Mouse (Mus musculus) gastrocnemius, adult 8-10 months (tissue): ENCODE results near the gene H2afj. TPM values are rescaled to one million over a fixed set of nuclear protein-coding genes. Genes with fewer than 3 reads are reported as not detected.
"Not testable (repeated sequence)": the region's sequence is repeated elsewhere in the genome, so short reads cannot be mapped to it uniquely, and the experiment has no call there.

Experiments used
- DNase-seq, 2 experiments: peaks; one replicate each; pipeline ENCODE4 v3.0.0; 2022; ENCODE audit warnings: low spot score in 2 of 2
- total RNA-seq, 4 experiments: library from RNA; stranded (reverse); gene quantifications; 2 replicates each; pipeline ENCODE4 v1.2.4; 2022

Gene H2afj
- 10 to 100 TPM; 11.4 to 17.2 (median 14.3) TPM for total RNA-seq

GRCm38 (mm10) chr6:136808014-136808417 lies at the start of gene H2afj:
TSS of gene H2afj (plus strand) at chr6:136808244.
- DNase-seq, result peak; percentile 95 to 96

GRCm38 (mm10) chr6:136763912-136764311 lies 44.1 kb upstream of the H2afj start:
- DNase-seq, result no peak

GRCm38 (mm10) chr6:136769143-136769542 lies 38.9 kb upstream of the H2afj start:
- DNase-seq, result no peak

- no peak for DNase-seq
These were observed 38.2 kb upstream of the H2afj start for GRCm38 (mm10) chr6:136769859-136770258.

GRCm38 (mm10) chr6:136776392-136776791 lies 31.7 kb upstream of the H2afj start:
- DNase-seq, result no peak

- no peak for DNase-seq
These were observed 26.6 kb upstream of the H2afj start, which contains the start of gene Gucy2c for GRCm38 (mm10) chr6:136781377-136781986. TSS of gene Gucy2c (minus strand) at chr6:136781765.

- no peak for DNase-seq
These were observed 25.9 kb upstream of the H2afj start for GRCm38 (mm10) chr6:136782146-136782545.

GRCm38 (mm10) chr6:136782761-136783160 lies 25.3 kb upstream of the H2afj start:
- DNase-seq, result no peak

- DNase-seq, result peak; percentile 31 to 37
These were observed 18.6 kb upstream of the H2afj start for GRCm38 (mm10) chr6:136789391-136789971.

- DNase-seq, result no peak
These were observed 14.9 kb upstream of the H2afj start for GRCm38 (mm10) chr6:136792884-136793758.

- no peak for DNase-seq
These were observed 14.1 kb upstream of the H2afj start for GRCm38 (mm10) chr6:136793831-136794525.

GRCm38 (mm10) chr6:136795110-136795509 lies 12.9 kb upstream of the H2afj start:
- DNase-seq, result no peak

GRCm38 (mm10) chr6:136795850-136796249 lies 12.2 kb upstream of the H2afj start:
- DNase-seq, result no peak

GRCm38 (mm10) chr6:136797874-136798693 lies 10.0 kb upstream of the H2afj start:
- DNase-seq, result not testable (repeated sequence)

GRCm38 (mm10) chr6:136800710-136801109 lies 7.3 kb upstream of the H2afj start:
- DNase-seq, result no peak

GRCm38 (mm10) chr6:136801274-136801673 lies 6.8 kb upstream of the H2afj start:
- no peak for DNase-seq

- no peak for DNase-seq
These were observed 4.8 kb upstream of the H2afj start for GRCm38 (mm10) chr6:136803093-136803738.

- peak; percentile 93 to 96 for DNase-seq
These were observed 4.1 kb upstream of the H2afj start, which contains the start of gene Hist4h4 for GRCm38 (mm10) chr6:136803739-136804633. TSS of gene Hist4h4 (minus strand) at chr6:136804415.
